Mouse (Mus musculus) liver, embryonic 14.5 days (tissue): ENCODE data around the gene 4931414P19Rik.

Source experiments
- CTCF ChIP-seq: IDR thresholded peaks from 2 replicates; pipeline ENCODE4 v1.5.1; 2016; ENCODE audit warnings: antibody characterized with exemption, low read depth, control low read depth
- EP300 ChIP-seq: IDR thresholded peaks from 2 replicates; pipeline ENCODE4 v1.6.1; 2016; ENCODE audit warnings: antibody characterized with exemption, low read depth

DNA sequence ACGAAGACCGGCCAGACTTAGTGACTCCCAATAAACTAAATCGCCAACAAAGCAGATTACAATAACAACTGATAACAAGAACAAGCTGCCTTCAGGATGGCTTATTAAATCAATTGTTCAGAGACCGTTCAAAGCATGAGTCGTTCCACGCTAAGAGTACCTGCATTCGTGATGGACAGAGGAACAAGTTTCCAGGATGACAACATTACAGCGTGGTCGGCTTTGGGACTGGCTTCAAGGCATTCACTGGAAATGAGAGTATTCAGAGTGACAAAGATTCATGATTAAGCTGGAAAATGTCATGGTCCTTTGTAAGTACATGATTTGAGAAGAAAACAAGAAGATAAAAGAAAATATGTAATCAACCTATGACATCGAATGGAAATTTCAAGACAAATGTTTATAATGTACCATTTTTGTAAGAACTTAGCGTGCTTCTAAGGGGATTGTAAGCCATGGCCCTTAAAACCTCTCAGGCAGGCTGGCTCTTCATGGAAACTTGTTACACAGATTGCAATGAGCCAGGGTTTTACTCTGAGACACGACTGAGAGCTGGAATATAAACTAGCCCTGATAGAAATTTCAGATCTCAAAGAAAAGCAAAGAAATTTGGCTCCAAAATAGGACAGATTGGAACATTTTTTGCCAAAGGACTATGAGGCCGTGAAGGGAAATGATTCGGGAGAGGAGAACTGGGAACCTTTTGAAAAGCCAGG is 45.1 kb downstream of the 4931414P19Rik start:
- TF ChIP-seq CTCF (no peak), EP300 (no peak)
